Mouse (Mus musculus) c-Kit-negative CD71-positive TER-119-positive erythroid progenitor cells, embryonic 14.5 days (primary cell): ENCODE data around the gene Epb42.
A peak's percentile ranks its signal among the peaks of the same experiment; 100 is the strongest.
"Not testable (repeated sequence)": the region's sequence is repeated elsewhere in the genome, so short reads cannot be mapped to it uniquely, and the experiment has no call there.

Source experiments
- DNase-seq: peaks from one replicate; pipeline ENCODE4 v3.0.0-alpha.2; 2013; ENCODE audit warnings: low read depth, low spot score

Epb42 gene

GRCm38 (mm10) chr2:121007925-121008663, 28.8 kb downstream of the Epb42 start, which contains the start of gene Ccndbp1:
TSS of gene Ccndbp1 (plus strand) at chr2:121008403.
- peak; percentile 81 for DNase-seq

DNA sequence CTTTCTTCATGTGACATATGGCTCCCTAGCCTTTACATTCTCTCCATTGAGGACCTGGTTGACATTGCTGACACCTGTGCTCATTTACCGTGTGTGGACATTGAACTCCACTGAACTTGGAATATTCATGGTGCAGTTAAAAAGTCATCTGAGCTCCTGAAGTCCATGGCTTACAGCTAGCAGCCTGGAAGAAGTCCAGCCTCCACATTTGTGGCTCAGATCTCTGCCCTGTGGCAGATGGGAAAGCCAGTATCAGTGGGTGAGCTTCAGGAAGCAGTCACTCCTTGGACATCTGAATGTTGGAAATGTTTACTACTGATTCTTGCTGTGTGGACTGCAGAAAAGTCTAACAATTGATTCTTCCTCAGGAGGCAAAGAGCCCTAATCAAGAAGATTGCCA, 29.9 kb downstream of the Epb42 start:
- no peak for DNase-seq

DNA sequence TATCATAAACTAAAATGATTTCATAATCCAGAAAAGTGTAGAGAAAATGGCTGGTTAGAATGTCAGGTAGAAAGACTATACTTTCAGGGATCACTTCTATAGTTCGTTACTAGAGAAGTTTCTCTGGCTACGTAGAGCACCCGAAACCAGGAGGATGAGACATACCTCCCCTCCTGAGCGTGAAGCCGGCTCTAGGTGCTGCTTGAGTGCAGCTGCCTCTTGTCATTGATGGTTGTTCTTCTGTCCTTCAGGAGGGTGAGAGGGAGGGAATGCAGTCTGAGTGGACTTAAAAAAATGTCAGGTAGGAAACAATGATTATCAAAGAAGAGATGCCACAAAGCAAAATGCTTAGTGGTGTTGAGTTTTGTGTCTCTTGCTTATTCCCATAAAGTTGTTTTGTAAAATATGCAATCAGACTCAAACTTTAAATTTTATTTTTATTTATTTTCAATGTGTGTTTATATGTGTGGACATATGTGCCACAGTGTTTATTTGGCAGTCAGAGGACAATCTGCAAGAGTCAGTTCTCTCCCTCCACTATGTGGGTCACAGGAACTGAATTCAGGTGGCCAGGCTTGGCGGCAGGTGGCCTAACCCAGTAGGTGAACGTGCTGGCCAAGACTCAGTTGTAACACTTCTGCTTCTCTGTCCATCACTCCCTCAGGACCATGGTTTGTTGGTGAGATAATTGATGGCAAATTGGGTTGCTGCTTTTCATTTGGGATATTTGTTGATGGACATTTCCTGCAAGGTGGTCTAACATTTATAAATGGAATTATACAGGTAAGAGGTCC, 32.7 kb downstream of the Epb42 start:
- DNase-seq, result no peak

DNA sequence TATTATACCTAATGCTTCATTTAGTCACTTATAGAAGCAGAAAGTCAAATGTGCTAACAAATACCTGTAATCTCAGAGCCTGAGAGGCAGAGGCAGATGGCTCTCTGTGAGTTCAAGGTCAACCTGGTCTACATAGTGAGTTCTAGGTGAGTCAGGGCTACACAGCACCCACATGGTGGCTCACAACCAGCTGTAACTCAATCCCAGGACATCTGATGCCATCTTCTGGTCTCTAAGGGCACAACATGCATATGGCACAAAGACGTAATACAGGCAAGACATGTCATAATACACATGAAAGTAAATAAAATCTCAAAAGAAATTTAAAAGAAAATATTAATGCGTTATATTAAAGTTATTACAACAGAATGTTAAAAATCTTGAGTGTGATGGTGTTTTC, 33.3 kb downstream of the Epb42 start:
- DNase-seq, result no peak

DNA sequence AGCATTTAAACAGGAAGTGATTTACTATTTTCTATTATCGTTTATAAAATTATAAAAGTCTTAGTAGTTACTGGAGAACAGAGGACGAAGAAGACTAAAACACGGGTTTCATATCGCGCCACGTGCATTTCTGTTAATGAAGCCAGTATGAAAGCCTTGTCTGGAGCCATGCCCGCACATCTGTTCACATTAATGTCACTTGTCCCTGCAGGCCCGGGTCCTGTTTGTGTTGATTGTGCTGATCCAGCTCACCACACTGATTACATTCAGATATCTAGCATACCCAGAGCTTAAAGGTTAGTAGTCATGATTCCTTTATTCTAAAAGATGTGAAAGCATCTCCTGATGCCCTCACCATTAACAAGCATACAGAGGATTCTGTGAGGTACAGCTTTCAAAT, 38.0 kb downstream of the Epb42 start:
- no peak for DNase-seq

DNA sequence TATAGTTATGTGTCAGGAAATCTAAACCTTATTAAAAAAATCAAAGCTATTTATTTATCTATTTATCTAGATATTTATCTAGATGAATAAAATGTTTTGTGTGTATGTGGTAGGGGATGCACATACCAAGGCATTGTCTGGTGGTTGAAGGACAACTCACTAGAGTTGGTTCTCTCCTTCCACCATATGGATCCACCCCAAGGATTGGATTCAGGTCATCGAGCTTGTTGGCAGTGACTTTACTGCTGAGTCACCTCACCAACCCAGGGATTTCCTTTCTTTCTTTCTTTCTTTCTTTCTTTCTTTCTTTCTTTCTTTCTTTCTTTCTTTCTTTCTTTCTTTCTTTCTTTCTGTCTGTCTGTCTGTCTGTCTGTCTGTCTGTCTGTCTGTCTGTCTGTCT, 40.3 kb downstream of the Epb42 start:
- DNase-seq, result not testable (repeated sequence)

GRCm38 (mm10) chr2:120991196-120991595, 45.7 kb downstream of the Epb42 start:
- DNase-seq, result no peak

- DNase-seq, result no peak
Measured at GRCm38 (mm10) chr2:120985241-120985640, 51.6 kb downstream of the Epb42 start.

- no peak for DNase-seq
Measured at GRCm38 (mm10) chr2:120983611-120984010, 53.3 kb downstream of the Epb42 start.

DNA sequence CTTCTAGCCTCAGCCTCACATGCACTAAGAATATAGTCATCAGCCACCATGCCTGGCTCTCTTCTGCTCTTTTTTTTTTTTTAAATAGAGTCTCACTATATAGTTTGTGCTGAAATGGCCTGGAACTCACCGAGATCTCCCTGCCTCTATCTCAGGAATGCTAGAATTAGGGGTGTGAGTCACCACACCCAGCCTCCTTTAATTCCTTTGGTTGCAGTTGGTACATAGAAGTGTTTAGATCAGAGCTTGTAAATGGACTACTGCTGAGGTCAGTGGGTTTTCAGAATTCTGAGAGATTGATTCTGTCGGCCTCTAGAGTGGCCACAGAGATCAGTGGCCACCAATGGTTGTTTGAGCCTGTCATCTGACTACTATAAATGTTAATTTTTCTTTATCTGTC, 56.0 kb downstream of the Epb42 start:
- no peak for DNase-seq

DNA sequence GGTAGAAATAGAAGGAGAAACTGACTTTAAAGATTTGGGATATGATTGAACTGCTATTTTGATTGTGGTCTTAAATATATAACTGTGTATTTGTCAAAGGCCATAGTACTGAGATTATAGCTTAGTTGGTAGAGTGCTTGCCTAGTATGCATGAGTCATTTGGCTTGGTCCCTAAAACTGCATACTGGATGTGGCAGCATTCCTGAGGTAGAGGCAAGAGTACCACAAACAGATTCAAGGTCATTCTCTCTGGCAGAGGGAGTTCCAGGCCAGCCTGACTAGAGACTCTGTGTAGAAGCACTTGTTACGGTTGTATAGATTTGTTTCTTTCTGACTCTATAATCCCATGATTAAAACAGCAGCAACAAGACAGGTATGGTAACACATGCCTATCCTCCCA, 57.1 kb downstream of the Epb42 start:
- no peak for DNase-seq

- no peak for DNase-seq
Measured at GRCm38 (mm10) chr2:120978693-120979037, 58.2 kb downstream of the Epb42 start.

GRCm38 (mm10) chr2:120977926-120978692, 58.8 kb downstream of the Epb42 start:
- DNase-seq, result no peak

DNA sequence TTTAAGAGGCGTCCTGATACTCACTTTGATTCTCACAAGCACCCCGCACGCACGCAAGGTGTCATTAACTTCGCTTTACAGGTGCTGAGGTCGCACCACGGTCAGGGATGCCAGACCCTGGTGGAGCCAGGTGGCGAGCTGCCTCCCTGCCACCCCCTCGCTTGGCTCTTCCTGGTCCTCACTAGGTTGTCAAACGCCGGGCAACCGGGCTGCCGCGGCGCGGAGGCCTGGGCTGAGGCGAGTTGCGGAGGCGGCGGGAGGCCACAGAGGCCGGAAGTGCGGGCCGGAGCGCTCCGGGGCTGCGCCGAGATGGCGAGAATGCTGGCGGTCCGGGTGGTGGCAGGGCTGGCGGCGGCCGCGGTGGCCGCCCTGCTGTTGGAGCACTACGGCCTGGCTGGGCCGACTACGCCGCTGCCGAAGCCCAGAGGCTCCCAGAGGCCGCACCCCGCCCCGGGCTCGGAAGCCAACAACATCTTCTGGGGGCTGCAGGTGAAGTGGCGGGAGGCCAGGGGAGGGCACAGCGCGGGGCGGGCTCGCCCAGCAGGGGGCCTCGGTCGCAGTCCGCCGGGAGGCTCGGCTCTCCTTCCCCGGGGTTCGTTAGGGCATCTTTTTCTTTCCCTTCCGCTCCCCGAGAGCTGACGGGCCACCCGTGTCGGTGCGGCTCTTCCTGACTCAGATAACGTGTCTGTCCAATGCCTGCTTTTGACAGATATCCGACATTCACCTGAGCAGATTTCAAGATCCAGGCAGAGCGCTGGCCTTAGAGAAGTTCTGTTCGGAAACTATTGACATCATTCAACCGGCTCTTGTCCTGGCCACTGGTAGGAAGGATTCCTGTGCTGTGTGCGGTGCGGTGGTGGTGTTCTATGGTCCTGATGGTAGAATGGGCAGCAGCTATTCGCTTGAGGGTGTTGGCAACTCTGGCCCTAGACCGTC, 59.6 kb downstream of the Epb42 start, which contains the start of gene Tmem62:
Gene Tmem62, plus strand, starts transcription at position 28 of the 936 bp plus-strand sequence.
- DNase-seq, result peak; percentile 60

- peak; percentile 51 for DNase-seq
Measured at GRCm38 (mm10) chr2:120976308-120976707, 60.6 kb downstream of the Epb42 start.

DNA sequence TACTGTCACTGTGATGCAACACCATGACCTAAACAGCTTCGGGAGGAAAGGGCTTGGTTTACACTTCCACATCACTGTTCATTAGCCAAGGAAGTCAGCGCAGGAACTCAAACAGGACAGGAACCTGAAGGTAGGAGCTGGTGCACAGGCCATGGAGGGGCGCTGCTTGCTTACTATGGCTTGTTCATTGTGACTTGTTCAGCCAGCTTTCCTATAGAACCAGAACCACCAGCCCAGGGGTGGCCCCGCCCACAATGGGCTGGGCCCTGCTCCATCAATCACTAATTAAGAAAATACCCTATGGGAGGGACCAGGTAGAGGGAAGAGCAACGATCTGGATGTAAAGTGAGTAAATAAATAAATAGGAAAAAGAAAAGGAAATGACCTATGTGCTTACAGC, 63.9 kb downstream of the Epb42 start:
- no peak for DNase-seq

DNA sequence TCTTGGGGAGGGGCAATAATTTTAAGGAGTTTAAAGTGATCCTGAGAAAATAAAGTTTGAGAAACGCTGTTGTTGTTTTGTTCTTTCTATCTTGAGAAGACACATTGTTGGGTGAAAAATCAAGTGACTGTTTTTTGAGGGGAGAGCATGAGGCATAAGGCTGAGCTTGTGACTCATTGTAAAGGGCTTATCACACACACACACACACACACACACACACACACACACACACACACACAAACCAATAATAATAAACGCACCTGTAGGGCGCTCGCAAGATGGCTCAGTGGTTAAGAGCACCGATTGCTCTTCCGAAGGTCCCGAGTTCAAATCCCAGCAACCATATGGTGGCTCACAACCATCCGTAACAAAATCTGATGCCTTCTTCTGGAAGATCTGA, 64.6 kb downstream of the Epb42 start:
- DNase-seq, result not testable (repeated sequence)

- DNase-seq, result no peak
Measured at GRCm38 (mm10) chr2:120971766-120972165, 65.1 kb downstream of the Epb42 start.

GRCm38 (mm10) chr2:120970559-120971080, 66.3 kb downstream of the Epb42 start, which contains the start of gene Ubr1:
TSS of gene Ubr1 (minus strand) at chr2:120970715.
- DNase-seq, result peak; percentile 76

DNA sequence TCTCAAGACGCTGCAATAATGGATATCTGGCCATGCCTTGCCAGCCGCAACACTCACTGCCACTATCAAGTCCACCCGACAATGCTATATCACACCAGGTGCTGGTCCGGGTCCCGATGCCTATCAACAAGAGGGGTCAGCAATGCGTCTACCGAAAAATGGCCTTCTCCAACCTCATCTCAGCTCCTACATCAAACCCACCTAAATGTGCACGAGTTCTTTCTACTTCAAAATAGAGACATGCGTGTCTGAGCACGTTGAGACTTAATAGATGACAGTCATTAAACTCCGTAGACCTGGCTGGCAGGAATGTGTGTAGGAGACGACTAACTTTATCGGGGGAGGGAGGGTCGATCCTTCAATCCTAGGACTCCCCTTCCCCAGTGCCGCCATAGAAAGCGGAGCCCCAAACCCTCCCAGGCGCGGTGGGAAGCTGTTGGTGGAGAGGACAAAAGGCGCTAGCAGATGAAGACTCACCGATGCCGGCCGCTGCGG, 66.8 kb downstream of the Epb42 start:
- peak; percentile 44 for DNase-seq
